Mouse (Mus musculus): ENCODE measurements around the gene 6330403K07Rik. TPM values are rescaled to one million over a fixed set of nuclear protein-coding genes. Genes with fewer than 3 reads are reported as not detected.

The 6330403K07Rik gene
- 718 and 742 TPM in 2 replicates for polyA plus RNA-seq (2015; fragmentation: Nextera tagmentation; extraction: Ambion mirVana)

- Histone ChIP-seq H3K4me1 (peaks cover 28% of the 10 kb centered on the region), H3K27ac (peak within 1 kb of the TSS; percentile 95), H3K9me3 (no peaks in the 10 kb centered on the region), H3K36me3 (replicated peaks) (no peaks in the 10 kb centered on the region), H3K4me3 (peak within 1 kb of the TSS; percentile 67), H3K9ac (peak within 1 kb of the TSS; percentile 76), H3K27me3 (replicated peaks) (no peaks in the 10 kb centered on the region), H3K4me2 (peak within 1 kb of the TSS; percentile 72)
- ATAC-seq (replicated peaks), result peak; percentile 97
- under 1% methylated on average over 25 of the region's 31 CpGs for WGBS
Observed at GRCm38 (mm10) chr11:71033163-71033761, at the start of gene 6330403K07Rik. Gene 6330403K07Rik (minus strand): TSS chr11:71033513.

- Histone ChIP-seq H3K36me3 (replicated peaks) (no peaks in the 10 kb centered on the region), H3K4me3 (no peak overlapping the region), H3K4me1 (no peaks in the 10 kb centered on the region), H3K4me2 (no peak overlapping the region), H3K27ac (no peak overlapping the region), H3K9ac (no peak overlapping the region), H3K9me3 (no peaks in the 10 kb centered on the region), H3K27me3 (replicated peaks) (no peaks in the 10 kb centered on the region)
- ATAC-seq (replicated peaks), result no peak
- 86% methylated on average over 1 of the region's 1 CpGs for WGBS
Observed at GRCm38 (mm10) chr11:71076342-71076741, 43.0 kb upstream of the 6330403K07Rik start.

GRCm38 (mm10) chr11:71052554-71052953 is 19.2 kb upstream of the 6330403K07Rik start:
- H3K4me3 ChIP-seq, result no peak overlapping the region
- H3K27me3 ChIP-seq (replicated peaks), result no peaks in the 10 kb centered on the region
- H3K27ac ChIP-seq, result no peak overlapping the region
- no peaks in the 10 kb centered on the region for H3K36me3 ChIP-seq (replicated peaks)
- 0% methylated on average over 1 of the region's 1 CpGs for WGBS
- no peaks in the 10 kb centered on the region for H3K4me1 ChIP-seq
- ATAC-seq (replicated peaks), result no peak
- no peak overlapping the region for H3K4me2 ChIP-seq
- H3K9ac ChIP-seq, result no peak overlapping the region
- no peaks in the 10 kb centered on the region for H3K9me3 ChIP-seq

- no peaks in the 10 kb centered on the region for H3K4me1 ChIP-seq
- H3K27ac ChIP-seq, result no peak overlapping the region
- H3K27me3 ChIP-seq (replicated peaks), result no peaks in the 10 kb centered on the region
- no peaks in the 10 kb centered on the region for H3K36me3 ChIP-seq (replicated peaks)
- H3K9ac ChIP-seq, result no peak overlapping the region
- H3K4me3 ChIP-seq, result no peak overlapping the region
- ATAC-seq (replicated peaks), result no peak
- H3K9me3 ChIP-seq, result no peaks in the 10 kb centered on the region
- 95% methylated on average over 5 of the region's 5 CpGs for WGBS
- H3K4me2 ChIP-seq, result no peak overlapping the region
Observed at GRCm38 (mm10) chr11:71039526-71040298, 6.4 kb upstream of the 6330403K07Rik start.

GRCm38 (mm10) chr11:71032491-71033162 is 686 bp downstream of the 6330403K07Rik start:
- Histone ChIP-seq H3K9me3 (no peaks in the 10 kb centered on the region), H3K4me2 (peak overlapping the region; percentile 72), H3K9ac (peak overlapping the region; percentile 76), H3K27ac (peak overlapping the region; percentile 95), H3K4me3 (peak overlapping the region; percentile 67), H3K27me3 (replicated peaks) (no peaks in the 10 kb centered on the region), H3K4me1 (peaks cover 28% of the 10 kb centered on the region), H3K36me3 (replicated peaks) (peaks cover 4% of the 10 kb centered on the region; the same call in 1 of the 2 replicates)
- peak; percentile 68 for ATAC-seq (replicated peaks)
- WGBS, result 3% methylated on average over 26 of the region's 26 CpGs

- peak overlapping the region; percentile 76 for H3K9ac ChIP-seq
- peaks cover 10% of the 10 kb centered on the region for H3K36me3 ChIP-seq (replicated peaks)
- WGBS, result 37% methylated on average over 7 of the region's 7 CpGs
Observed at GRCm38 (mm10) chr11:71032070-71032469, 1.2 kb downstream of the 6330403K07Rik start.

GRCm38 (mm10) chr11:71029403-71030118 is 3.8 kb downstream of the 6330403K07Rik start:
- no peaks in the 10 kb centered on the region for H3K9me3 ChIP-seq
- H3K27me3 ChIP-seq (replicated peaks), result no peaks in the 10 kb centered on the region
- peaks cover 28% of the 10 kb centered on the region for H3K4me1 ChIP-seq
- peaks cover 30% of the 10 kb centered on the region for H3K36me3 ChIP-seq (replicated peaks)
- no peak overlapping the region for H3K4me3 ChIP-seq
- H3K4me2 ChIP-seq, result no peak overlapping the region
- no peak overlapping the region for H3K27ac ChIP-seq
- H3K9ac ChIP-seq, result no peak overlapping the region
- WGBS, result 78% methylated on average over 3 of the region's 3 CpGs
- no peak for ATAC-seq (replicated peaks)

More at GRCm38 (mm10) chr11:71032070-71032469, 1.2 kb downstream of the 6330403K07Rik start:
- Histone ChIP-seq H3K9me3 (no peaks in the 10 kb centered on the region), H3K27me3 (replicated peaks) (no peaks in the 10 kb centered on the region), H3K4me2 (peak overlapping the region; percentile 72), H3K4me3 (peak overlapping the region; percentile 67), H3K27ac (peak overlapping the region; percentile 95), H3K4me1 (peaks cover 28% of the 10 kb centered on the region)
- ATAC-seq (replicated peaks), result no peak

GRCm38 (mm10) chr11:71028280-71028679 is 5.0 kb downstream of the 6330403K07Rik start:
- Histone ChIP-seq H3K27me3 (replicated peaks) (no peaks in the 10 kb centered on the region), H3K27ac (no peak overlapping the region), H3K9ac (no peak overlapping the region), H3K36me3 (replicated peaks) (peaks cover 34% of the 10 kb centered on the region), H3K4me1 (peaks cover 23% of the 10 kb centered on the region), H3K4me3 (no peak overlapping the region), H3K4me2 (no peak overlapping the region), H3K9me3 (no peaks in the 10 kb centered on the region)
- 83% methylated on average over 3 of the region's 3 CpGs for WGBS
- ATAC-seq (replicated peaks), result no peak

- 0 out of 2 replicates have a peak, but pooled peaks cover 2% of the 10 kb centered on the region for H3K36me3 ChIP-seq (replicated peaks)
- no peaks in the 10 kb centered on the region for H3K9me3 ChIP-seq
- H3K27me3 ChIP-seq (replicated peaks), result no peaks in the 10 kb centered on the region
- H3K4me2 ChIP-seq, result peak within 1 kb of the TSS; percentile 84
- peak within 1 kb of the TSS; percentile 90 for H3K27ac ChIP-seq
- H3K9ac ChIP-seq, result peak within 1 kb of the TSS; percentile 89
- H3K4me1 ChIP-seq, result peaks cover 46% of the 10 kb centered on the region
- peak; percentile 100 for ATAC-seq (replicated peaks)
- under 1% methylated on average over 71 of the region's 71 CpGs for WGBS
- H3K4me3 ChIP-seq, result peak within 1 kb of the TSS; percentile 87
Observed at GRCm38 (mm10) chr11:71019201-71020068, 13.9 kb downstream of the 6330403K07Rik start, which contains the start of the genes Mis12 and Derl2. Gene Mis12 (plus strand): TSS chr11:71019611. Gene Derl2 (minus strand): TSS chr11:71019841.

GRCm38 (mm10) chr11:71018416-71019200 is 14.7 kb downstream of the 6330403K07Rik start:
- peaks cover 43% of the 10 kb centered on the region for H3K4me1 ChIP-seq

More at GRCm38 (mm10) chr11:71018416-71019200, 14.7 kb downstream of the 6330403K07Rik start:
- H3K27ac ChIP-seq, result peak overlapping the region; percentile 85
- H3K9ac ChIP-seq, result peak overlapping the region; percentile 89
- WGBS, result 6% methylated on average over 28 of the region's 28 CpGs
- H3K36me3 ChIP-seq (replicated peaks), result no peaks in the 10 kb centered on the region
- H3K4me2 ChIP-seq, result peak overlapping the region; percentile 84
- peak overlapping the region; percentile 87 for H3K4me3 ChIP-seq
- no peaks in the 10 kb centered on the region for H3K27me3 ChIP-seq (replicated peaks)
- H3K9me3 ChIP-seq, result no peaks in the 10 kb centered on the region
- peak; percentile 32; the same call in 1 of the 2 replicates for ATAC-seq (replicated peaks)

All from midbrain, embryonic 15.5 days (tissue).